Mouse (Mus musculus): ENCODE data around the gene Myo15. TPM values are rescaled to one million over a fixed set of nuclear protein-coding genes. Genes with fewer than 3 reads are reported as not detected.

The Myo15 gene
- polyA plus RNA-seq, 1 experiment from 2014 or later = 0.14 TPM

GRCm38 (mm10) chr11:60454745-60455087 is 14.4 kb upstream of the Myo15 start:
- ATAC-seq (ENCODE audit: low FRiP score) = peak; percentile 64; the same call in 1 of the 2 replicates
- peak overlapping the region; percentile 92 for H3K9ac ChIP-seq
- under 1% methylated on average over 17 of the region's 17 CpGs for WGBS
- peaks cover 25% of the 10 kb centered on the region for H3K4me1 ChIP-seq (replicated peaks)
- H3K4me3 ChIP-seq = peak overlapping the region; percentile 76
- peak overlapping the region; percentile 82 for H3K27ac ChIP-seq
- H3K27me3 ChIP-seq = no peaks in the 10 kb centered on the region
- no peaks in the 10 kb centered on the region for H3K9me3 ChIP-seq
- peak overlapping the region; percentile 80 for H3K4me2 ChIP-seq
- peaks cover 36% of the 10 kb centered on the region for H3K36me3 ChIP-seq

- no peak overlapping the region for H3K4me3 ChIP-seq
- peaks cover 68% of the 10 kb centered on the region for H3K36me3 ChIP-seq
- no peak for ATAC-seq (ENCODE audit: low FRiP score)
- H3K9me3 ChIP-seq = no peaks in the 10 kb centered on the region
- peaks cover 25% of the 10 kb centered on the region for H3K4me1 ChIP-seq (replicated peaks)
- no peak overlapping the region for H3K4me2 ChIP-seq
- no peak overlapping the region for H3K9ac ChIP-seq
- 89% methylated on average over 1 of the region's 1 CpGs for WGBS
- H3K27ac ChIP-seq = no peak overlapping the region
- no peaks in the 10 kb centered on the region for H3K27me3 ChIP-seq
Observed at GRCm38 (mm10) chr11:60457973-60458372, 11.2 kb upstream of the Myo15 start.

GRCm38 (mm10) chr11:60465943-60466380 is 3.2 kb upstream of the Myo15 start:
- no peaks in the 10 kb centered on the region for H3K9me3 ChIP-seq
- no peak overlapping the region for H3K9ac ChIP-seq
- no peak for ATAC-seq (ENCODE audit: low FRiP score)
- H3K4me3 ChIP-seq = no peak overlapping the region
- no peak overlapping the region for H3K27ac ChIP-seq
- H3K4me1 ChIP-seq (replicated peaks) = no peaks in the 10 kb centered on the region
- H3K4me2 ChIP-seq = no peak overlapping the region
- peaks cover 97% of the 10 kb centered on the region for H3K36me3 ChIP-seq
- H3K27me3 ChIP-seq = no peaks in the 10 kb centered on the region
- 93% methylated on average over 2 of the region's 2 CpGs for WGBS

GRCm38 (mm10) chr11:60470743-60471142 is 1.6 kb downstream of the Myo15 start:
- H3K36me3 ChIP-seq = peaks cover 49% of the 10 kb centered on the region
- H3K4me3 ChIP-seq = no peak overlapping the region
- no peaks in the 10 kb centered on the region for H3K27me3 ChIP-seq
- no peaks in the 10 kb centered on the region for H3K4me1 ChIP-seq (replicated peaks)
- no peak overlapping the region for H3K27ac ChIP-seq
- H3K9ac ChIP-seq = no peak overlapping the region
- H3K4me2 ChIP-seq = no peak overlapping the region
- WGBS = 88% methylated on average over 9 of the region's 9 CpGs
- no peak for ATAC-seq (ENCODE audit: low FRiP score)
- H3K9me3 ChIP-seq = no peaks in the 10 kb centered on the region

GRCm38 (mm10) chr11:60474534-60474933 is 5.4 kb downstream of the Myo15 start:
- no peak overlapping the region for H3K4me2 ChIP-seq
- WGBS = 87% methylated on average over 5 of the region's 5 CpGs

DNA sequence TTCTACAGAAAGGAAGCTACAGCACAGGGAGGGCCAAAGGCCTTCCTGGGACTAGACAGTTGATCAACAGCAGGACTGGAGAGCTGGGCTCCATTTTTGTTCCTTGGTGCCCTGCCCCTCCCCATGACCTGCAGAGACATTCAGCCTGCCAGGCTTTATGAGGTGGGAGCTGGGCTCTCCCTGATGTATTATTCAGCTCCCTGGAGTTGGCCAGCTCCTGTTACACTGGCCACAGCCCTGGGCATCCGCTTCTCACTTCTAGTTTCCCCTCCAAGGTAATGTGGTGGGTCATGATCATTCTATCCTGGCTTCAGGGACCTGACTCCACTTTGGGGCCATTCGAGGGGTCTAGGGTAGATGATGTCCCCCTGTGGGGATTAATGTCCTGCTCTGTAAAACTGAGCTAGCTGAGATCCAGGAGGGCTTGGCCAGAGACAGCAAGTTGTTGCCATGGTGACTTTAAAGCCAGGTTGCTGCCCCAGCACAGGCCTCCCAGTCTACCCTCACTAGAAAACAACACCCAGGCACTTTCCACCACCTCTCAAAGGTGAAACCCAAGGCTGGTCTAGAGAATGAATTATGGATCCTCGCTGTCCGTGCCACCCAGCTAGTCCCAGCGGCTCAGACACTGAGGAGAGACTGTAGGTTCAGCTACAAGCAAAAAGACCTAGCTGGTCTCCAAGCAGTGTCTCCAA is 6.7 kb downstream of the Myo15 start:
- Histone ChIP-seq H3K4me3 (no peak overlapping the region), H3K9ac (no peak overlapping the region), H3K27ac (no peak overlapping the region), H3K27me3 (no peaks in the 10 kb centered on the region), H3K4me1 (replicated peaks) (no peaks in the 10 kb centered on the region), H3K9me3 (no peaks in the 10 kb centered on the region), H3K36me3 (0 out of 2 replicates have a peak, but pooled peaks cover under 1% of the 10 kb centered on the region), H3K4me2 (no peak overlapping the region)
- no peak for ATAC-seq (ENCODE audit: low FRiP score)
- WGBS = 86% methylated on average over 5 of the region's 5 CpGs

More at GRCm38 (mm10) chr11:60474534-60474933, 5.4 kb downstream of the Myo15 start:
- Histone ChIP-seq H3K9me3 (no peaks in the 10 kb centered on the region), H3K4me1 (replicated peaks) (no peaks in the 10 kb centered on the region), H3K27me3 (no peaks in the 10 kb centered on the region), H3K9ac (no peak overlapping the region), H3K4me3 (no peak overlapping the region), H3K36me3 (peaks cover 13% of the 10 kb centered on the region), H3K27ac (no peak overlapping the region)
- ATAC-seq (ENCODE audit: low FRiP score) = no peak

GRCm38 (mm10) chr11:60478121-60478520 is 9.0 kb downstream of the Myo15 start:
- H3K36me3 ChIP-seq = no peaks in the 10 kb centered on the region
- H3K4me3 ChIP-seq = no peak overlapping the region
- no peak overlapping the region for H3K4me2 ChIP-seq
- H3K9ac ChIP-seq = no peak overlapping the region
- H3K27ac ChIP-seq = no peak overlapping the region
- 54% methylated on average over 17 of the region's 17 CpGs for WGBS
- H3K4me1 ChIP-seq (replicated peaks) = no peaks in the 10 kb centered on the region
- no peaks in the 10 kb centered on the region for H3K27me3 ChIP-seq
- no peak for ATAC-seq (ENCODE audit: low FRiP score)
- no peaks in the 10 kb centered on the region for H3K9me3 ChIP-seq

GRCm38 (mm10) chr11:60486267-60486666 is 17.1 kb downstream of the Myo15 start:
- Histone ChIP-seq H3K4me3 (no peak overlapping the region), H3K4me1 (replicated peaks) (no peaks in the 10 kb centered on the region), H3K4me2 (no peak overlapping the region), H3K36me3 (no peaks in the 10 kb centered on the region), H3K27ac (no peak overlapping the region), H3K9me3 (no peaks in the 10 kb centered on the region), H3K27me3 (no peaks in the 10 kb centered on the region), H3K9ac (no peak overlapping the region)
- ATAC-seq (ENCODE audit: low FRiP score) = no peak
- 71% methylated on average over 3 of the region's 3 CpGs for WGBS

- no peak for ATAC-seq (ENCODE audit: low FRiP score)
- Histone ChIP-seq H3K4me3 (no peak overlapping the region), H3K9me3 (no peaks in the 10 kb centered on the region), H3K27me3 (no peaks in the 10 kb centered on the region), H3K4me2 (no peak overlapping the region), H3K4me1 (replicated peaks) (no peaks in the 10 kb centered on the region), H3K27ac (no peak overlapping the region), H3K36me3 (no peaks in the 10 kb centered on the region), H3K9ac (no peak overlapping the region)
- WGBS = 93% methylated on average over 5 of the region's 5 CpGs
Observed at GRCm38 (mm10) chr11:60492726-60493125, 23.6 kb downstream of the Myo15 start.

DNA sequence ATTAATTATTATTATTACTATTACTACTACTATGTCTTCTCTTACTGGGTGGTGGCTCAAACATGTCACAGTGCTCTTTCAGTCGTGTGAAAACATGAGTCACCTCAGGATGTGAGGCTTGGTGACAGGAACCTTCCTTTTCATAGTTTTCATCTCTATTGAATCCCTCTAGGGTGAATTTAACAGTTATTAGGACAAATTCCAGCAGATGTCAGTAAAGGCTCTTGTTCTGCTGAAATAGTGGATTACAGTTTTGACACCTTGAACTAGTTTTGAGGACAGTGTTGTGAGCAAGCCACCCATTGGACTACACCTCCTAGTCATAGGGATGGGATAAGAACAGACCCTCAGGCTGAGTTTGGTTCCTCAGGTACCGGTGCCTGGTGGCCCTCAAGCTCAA is 26.6 kb downstream of the Myo15 start:
- no peak for ATAC-seq (ENCODE audit: low FRiP score)
- WGBS = 74% methylated on average over 2 of the region's 2 CpGs
- no peak overlapping the region for H3K4me3 ChIP-seq
- H3K27ac ChIP-seq = no peak overlapping the region
- H3K9me3 ChIP-seq = no peaks in the 10 kb centered on the region
- H3K36me3 ChIP-seq = no peaks in the 10 kb centered on the region
- no peak overlapping the region for H3K9ac ChIP-seq
- no peaks in the 10 kb centered on the region for H3K4me1 ChIP-seq (replicated peaks)
- no peaks in the 10 kb centered on the region for H3K27me3 ChIP-seq
- H3K4me2 ChIP-seq = no peak overlapping the region

DNA sequence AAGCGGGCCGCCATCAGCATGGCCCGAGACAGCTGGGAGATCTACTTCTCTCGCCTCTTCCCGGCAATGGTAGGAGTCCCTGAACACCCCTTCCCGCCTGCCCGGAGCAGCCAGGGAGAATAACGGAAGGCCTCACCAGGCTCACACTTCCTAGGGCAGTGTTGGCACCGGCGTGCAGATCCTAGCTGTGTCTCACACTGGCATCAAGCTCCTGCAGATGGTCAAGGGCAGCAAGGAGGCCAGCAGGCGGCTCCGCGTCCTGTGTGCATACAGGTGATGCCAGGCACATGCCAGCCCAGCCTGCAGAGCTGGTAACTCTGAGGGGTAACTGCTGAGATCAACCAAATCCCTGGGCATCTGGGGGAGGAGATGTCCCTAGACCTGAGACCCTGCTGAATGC is 38.1 kb downstream of the Myo15 start:
- Histone ChIP-seq H3K9ac (no peak overlapping the region), H3K36me3 (no peaks in the 10 kb centered on the region), H3K4me2 (no peak overlapping the region), H3K9me3 (no peaks in the 10 kb centered on the region), H3K27me3 (peaks cover 47% of the 10 kb centered on the region), H3K4me3 (no peak overlapping the region), H3K4me1 (replicated peaks) (peaks cover 16% of the 10 kb centered on the region), H3K27ac (no peak overlapping the region)
- 85% methylated on average over 13 of the region's 13 CpGs for WGBS
- ATAC-seq (ENCODE audit: low FRiP score) = no peak

DNA sequence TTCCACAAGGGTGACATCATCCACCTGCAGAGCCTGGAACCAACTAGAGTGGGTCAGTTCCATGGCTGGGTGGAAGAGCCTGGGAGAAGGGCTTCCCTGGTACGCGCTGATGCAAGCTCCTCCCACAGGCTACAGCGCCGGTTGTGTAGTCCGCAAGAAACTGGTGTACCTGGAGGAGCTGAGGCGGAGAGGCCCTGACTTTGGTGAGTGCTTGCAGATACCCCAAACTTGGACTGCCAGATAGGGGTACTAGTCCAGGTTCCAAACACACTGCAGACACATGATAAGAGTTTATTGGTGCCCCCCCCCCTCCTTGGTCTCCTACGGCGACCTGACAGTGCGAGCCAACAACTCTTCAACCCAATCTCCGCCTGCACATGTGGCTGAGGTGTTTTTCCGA is 39.8 kb downstream of the Myo15 start:
- no peak for ATAC-seq (ENCODE audit: low FRiP score)
- WGBS = 6% methylated on average over 11 of the region's 11 CpGs
- H3K27me3 ChIP-seq = peaks cover 49% of the 10 kb centered on the region
- no peaks in the 10 kb centered on the region for H3K9me3 ChIP-seq
- peaks cover 16% of the 10 kb centered on the region for H3K4me1 ChIP-seq (replicated peaks)
- peak overlapping the region; percentile 66 for H3K4me2 ChIP-seq
- H3K27ac ChIP-seq = no peak overlapping the region
- no peak overlapping the region for H3K9ac ChIP-seq
- peak overlapping the region; percentile 32 for H3K4me3 ChIP-seq
- H3K36me3 ChIP-seq = no peaks in the 10 kb centered on the region

DNA sequence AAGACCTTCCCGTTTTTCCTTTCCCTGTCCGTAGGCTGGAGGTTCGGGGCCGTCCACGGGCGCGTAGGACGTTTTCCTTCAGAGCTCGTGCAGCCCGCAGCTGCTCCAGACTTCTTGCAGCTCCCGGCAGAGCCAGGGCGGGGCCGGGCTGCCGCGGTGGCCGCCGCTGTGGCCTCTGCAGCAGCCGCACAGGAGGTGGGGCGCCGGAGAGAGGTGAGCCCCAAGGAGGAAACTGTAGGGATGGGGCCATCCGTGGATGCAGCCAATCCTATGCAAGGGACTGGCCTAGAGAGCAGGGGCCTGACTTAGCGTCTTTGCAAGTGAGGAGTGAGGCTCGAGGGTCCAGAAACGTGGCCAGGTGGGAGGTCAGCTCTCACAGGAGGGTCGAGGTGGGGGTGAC is 40.4 kb downstream of the Myo15 start:
- Histone ChIP-seq H3K27ac (no peak overlapping the region), H3K9ac (peak overlapping the region; percentile 66), H3K9me3 (no peaks in the 10 kb centered on the region), H3K27me3 (peaks cover 50% of the 10 kb centered on the region), H3K4me3 (peak overlapping the region; percentile 32), H3K4me2 (peak overlapping the region; percentile 66), H3K4me1 (replicated peaks) (peaks cover 16% of the 10 kb centered on the region), H3K36me3 (no peaks in the 10 kb centered on the region)
- 0 out of 2 replicates have a peak, but pooled peaks have one; percentile 36 for ATAC-seq (ENCODE audit: low FRiP score)
- under 1% methylated on average over 25 of the region's 25 CpGs for WGBS
